Mouse (Mus musculus): ENCODE data around the gene Gm525. TPM values are rescaled to one million over a fixed set of nuclear protein-coding genes. Genes with fewer than 3 reads are reported as not detected.

The Gm525 gene
- total and polyA plus RNA-seq, 3 experiments = 0.34 TPM; not detected in 2

GRCm38 (mm10) chr11:89059919-89060422, 13.7 kb upstream of the Gm525 start:
- peak overlapping the region; percentile 75 for H3K9ac ChIP-seq (ENCODE audit: insufficient read depth, low read depth)
- peaks cover 3% of the 10 kb centered on the region for H3K9me3 ChIP-seq (replicated peaks; ENCODE audit: low read length)
- H3K79me2 ChIP-seq (replicated peaks; ENCODE audit: control insufficient read depth, extremely low read depth, insufficient read depth, poor library complexity, severe bottlenecking) = peaks cover 5% of the 10 kb centered on the region
- no peaks in the 10 kb centered on the region for H3K27me3 ChIP-seq (replicated peaks)
- DNase-seq (ENCODE audit: extremely low read depth) = peak; percentile 45
- peak overlapping the region; percentile 69 for H3K4me2 ChIP-seq (ENCODE audit: insufficient read depth, low read depth, poor library complexity, severe bottlenecking)
- dilution Hi-C loops (cut with MboI; ENCODE audit: extremely low pct_ligation_motif_present, extremely low pct_unique_long_range_greater_than_20kb, low sequenced_read_pairs) = no loop called here
- peaks cover 2 to 43% of the 10 kb centered on the region in 2 experiments; a peak in 3 of 4 replicates for H3K4me1 ChIP-seq (ENCODE audit: control insufficient read depth in 1 of 2, insufficient read depth in 2 of 2)
- peak overlapping the region; percentile 5; the same call in 1 of the 2 replicates for H3K27ac ChIP-seq (ENCODE audit: insufficient read depth, low read depth)
- TF ChIP-seq POLR2A (IDR thresholded peaks at IDR 0.05; ENCODE audit: low read depth, low read length) (no peak), MYC (IDR thresholded peaks at IDR 0.05; ENCODE audit: low read depth, low read length) (no peak), NRF1 (IDR thresholded peaks at IDR 0.05; ENCODE audit: low read depth, low read length) (no peak), MEF2A (IDR thresholded peaks at IDR 0.05; ENCODE audit: borderline replicate concordance, low read depth, low read length) (no peak), NELFE (IDR thresholded peaks at IDR 0.05; ENCODE audit: low read depth, low read length) (no peak), TCF12 (IDR thresholded peaks at IDR 0.05; ENCODE audit: low read depth, low read length) (peak; percentile 28; the same call in 1 of the 2 replicates), MXI1 (IDR thresholded peaks at IDR 0.05; ENCODE audit: low read depth, low read length) (peak; percentile 6; the same call in 1 of the 2 replicates), KAT2A (IDR thresholded peaks at IDR 0.05; ENCODE audit: insufficient replicate concordance, low read length) (no peak), ZC3H11A (IDR thresholded peaks at IDR 0.05; ENCODE audit: low read depth, low read length) (no peak), SMC3 (IDR thresholded peaks at IDR 0.05; ENCODE audit: low read depth, low read length) (no peak), GABPA (IDR thresholded peaks at IDR 0.05; ENCODE audit: insufficient replicate concordance, low read depth, low read length) (no peak), SIN3A (IDR thresholded peaks at IDR 0.05; ENCODE audit: low read length) (peak; percentile 84), POLR2AphosphoS2 (IDR thresholded peaks at IDR 0.05; ENCODE audit: low read depth, low read length) (no peak), ZNF384 (IDR thresholded peaks at IDR 0.05; ENCODE audit: low read depth, low read length) (no peak), MAX (IDR thresholded peaks at IDR 0.05; ENCODE audit: low read length) (0 out of 2 replicates have a peak, but pooled peaks have one; percentile 10), CHD1 (IDR thresholded peaks at IDR 0.05; ENCODE audit: low read depth, low read length) (no peak), PAX5 (IDR thresholded peaks at IDR 0.05; ENCODE audit: low read length) (no peak), BHLHE40 (IDR thresholded peaks at IDR 0.05; ENCODE audit: low read depth, low read length) (no peak), TBP (conservative IDR thresholded peaks at IDR 0.05; ENCODE audit: low read depth, low read length) (no peak), RAD21 (IDR thresholded peaks at IDR 0.05; ENCODE audit: low read depth, low read length) (no peak), HCFC1 (IDR thresholded peaks at IDR 0.05; ENCODE audit: low read depth, low read length) (no peak)
- in situ Hi-C loops (cut with MboI; ENCODE audit: low pct_ligation_motif_present, low pct_unique_long_range_greater_than_20kb, low sequenced_read_pairs) = no loop called here
- peaks cover 0 to 21% of the 10 kb centered on the region in 2 experiments for H3K36me3 ChIP-seq (replicated peaks in 1 of 2; ENCODE audit: control insufficient read depth in 1 of 2, insufficient read depth in 1 of 2, low read length in 1 of 2)
- peak overlapping the region; percentile 59 to 98 (median 69) for H3K4me3 ChIP-seq (replicated peaks in 1 of 3; ENCODE audit: low read depth in 2 of 3, low read length in 2 of 3, poor library complexity in 1 of 3)

All from CH12.LX (cell line).